Mouse (Mus musculus) mammary gland, adult 2 months (tissue): ENCODE measurements around the gene Plod3. TPM values are rescaled to one million over a fixed set of nuclear protein-coding genes. Genes with fewer than 3 reads are reported as not detected.

Experiments
- polyA plus RNA-seq: library from polyadenylated mRNA; depleted of rRNA; stranded (reverse); fragments of >200 nt; gene quantifications from 2 replicates; pipeline ENCODE4 v1.2.3, GENCODE M21; 2012; ENCODE audit warnings: low replicate concordance; rRNA removed

Gene Plod3
- polyA plus RNA-seq = 72.8 and 79.7 TPM in 2 replicates

DNA sequence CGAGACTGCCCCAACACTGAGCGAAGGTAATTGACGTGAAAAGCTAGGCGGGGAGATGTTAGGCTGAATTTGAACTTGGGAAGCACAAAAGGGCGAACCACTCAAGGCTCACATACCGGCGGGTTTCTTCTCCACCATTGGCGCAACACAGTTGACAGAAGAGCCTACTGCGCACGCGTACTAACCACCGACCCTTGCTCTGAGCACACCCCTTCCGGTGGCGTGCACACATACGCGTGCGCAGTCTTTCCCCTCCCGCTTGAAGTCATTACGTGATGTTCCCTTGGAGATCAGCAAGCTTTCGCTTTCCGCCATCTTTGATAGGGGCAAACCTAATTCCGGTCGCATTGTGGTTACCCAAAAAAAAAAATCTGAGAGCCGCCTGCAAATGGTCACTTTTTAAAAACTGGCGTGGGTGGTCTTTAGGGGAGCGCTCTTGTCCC is at the start of gene Plod3:
Gene Plod3 (plus strand): TSS at position 325 of the 443 bp plus-strand sequence.

DNA sequence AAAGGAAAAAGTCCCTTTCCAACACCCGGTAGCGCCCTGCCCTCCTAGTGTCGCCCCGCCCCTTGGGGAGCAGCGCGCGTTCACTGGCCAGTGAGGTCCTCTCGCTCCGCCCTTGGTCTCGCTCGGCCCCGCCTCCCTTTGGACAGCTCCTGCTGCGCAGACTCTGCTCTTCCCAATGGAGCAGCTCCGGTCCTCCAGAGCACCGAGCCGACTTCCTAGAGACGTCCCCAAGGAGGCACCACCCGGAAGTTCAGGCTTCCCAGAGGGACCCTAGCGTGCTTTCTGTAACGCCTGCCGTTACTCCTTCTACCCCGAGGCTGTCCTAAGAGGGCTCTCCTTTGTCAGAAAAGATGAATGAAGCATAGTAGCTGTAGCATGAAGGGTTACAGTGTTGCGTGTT is 33.8 kb upstream of the Plod3 start, which contains the start of gene Fis1:
Gene Fis1 (plus strand): TSS at position 261 of the 400 bp plus-strand sequence.

DNA sequence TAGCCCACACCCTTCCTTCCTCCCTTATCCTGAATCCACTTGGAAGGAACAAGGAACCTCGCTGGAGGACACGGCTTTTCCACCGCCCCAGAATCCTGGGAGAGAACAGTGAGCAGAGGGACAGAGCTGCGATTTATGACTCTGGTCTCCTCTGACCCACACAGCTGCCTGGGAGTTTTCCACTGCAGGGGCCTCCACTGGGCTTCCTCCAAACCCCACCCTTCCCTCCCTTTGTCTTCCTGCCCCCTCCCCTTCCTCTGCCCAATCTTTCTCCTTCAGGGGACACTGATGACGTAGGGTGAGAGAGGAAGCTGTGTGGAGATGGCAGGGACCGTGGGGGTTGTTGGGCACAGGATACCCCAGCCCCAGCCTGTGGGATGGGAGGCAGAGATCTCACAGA is 20.5 kb upstream of the Plod3 start, which contains the start of gene Cldn15:
Gene Cldn15 (plus strand): TSS at position 286 of the 400 bp plus-strand sequence.

DNA sequence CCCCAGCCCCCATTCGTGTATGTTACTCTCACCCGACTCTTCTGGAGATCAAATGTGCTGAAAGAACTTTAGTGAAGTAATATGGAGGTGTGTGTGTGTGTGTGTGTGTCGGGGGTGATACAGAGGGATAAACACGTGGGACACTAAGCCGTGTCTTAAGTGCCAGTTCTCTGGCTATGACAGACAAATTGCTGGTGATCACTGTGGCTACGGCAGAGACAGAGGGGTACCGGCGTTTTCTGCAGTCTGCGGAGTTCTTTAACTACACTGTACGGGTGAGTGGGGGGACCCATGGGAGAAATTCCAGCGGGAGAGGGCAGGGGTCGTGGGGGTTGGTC is 1.1 kb downstream of the Plod3 start, which contains the start of gene Znhit1:
Gene Znhit1 (minus strand): TSS at position 88 of the 338 bp plus-strand sequence.

DNA sequence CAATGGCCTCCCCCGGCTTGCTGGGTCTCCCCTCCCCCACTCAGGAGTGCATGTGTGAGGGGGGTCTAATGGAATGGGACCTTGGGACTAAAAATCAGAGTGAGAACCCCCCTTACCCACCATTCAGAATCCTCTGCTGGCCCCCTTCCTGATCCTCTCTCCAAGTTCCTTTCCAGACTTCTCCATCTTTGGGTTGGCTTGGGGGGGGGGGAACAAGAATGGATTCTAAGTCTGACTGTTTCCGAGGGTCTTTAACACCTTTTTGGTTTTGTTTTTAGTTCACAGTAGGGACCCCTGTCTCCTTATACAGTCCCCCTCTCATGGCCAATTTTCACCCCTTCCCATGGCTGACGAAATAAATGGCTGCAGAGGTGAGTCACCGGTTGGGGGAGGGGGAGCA is 39.3 kb downstream of the Plod3 start, which contains the start of gene Vgf:
Gene Vgf (plus strand): TSS at position 301 of the 400 bp plus-strand sequence.

DNA sequence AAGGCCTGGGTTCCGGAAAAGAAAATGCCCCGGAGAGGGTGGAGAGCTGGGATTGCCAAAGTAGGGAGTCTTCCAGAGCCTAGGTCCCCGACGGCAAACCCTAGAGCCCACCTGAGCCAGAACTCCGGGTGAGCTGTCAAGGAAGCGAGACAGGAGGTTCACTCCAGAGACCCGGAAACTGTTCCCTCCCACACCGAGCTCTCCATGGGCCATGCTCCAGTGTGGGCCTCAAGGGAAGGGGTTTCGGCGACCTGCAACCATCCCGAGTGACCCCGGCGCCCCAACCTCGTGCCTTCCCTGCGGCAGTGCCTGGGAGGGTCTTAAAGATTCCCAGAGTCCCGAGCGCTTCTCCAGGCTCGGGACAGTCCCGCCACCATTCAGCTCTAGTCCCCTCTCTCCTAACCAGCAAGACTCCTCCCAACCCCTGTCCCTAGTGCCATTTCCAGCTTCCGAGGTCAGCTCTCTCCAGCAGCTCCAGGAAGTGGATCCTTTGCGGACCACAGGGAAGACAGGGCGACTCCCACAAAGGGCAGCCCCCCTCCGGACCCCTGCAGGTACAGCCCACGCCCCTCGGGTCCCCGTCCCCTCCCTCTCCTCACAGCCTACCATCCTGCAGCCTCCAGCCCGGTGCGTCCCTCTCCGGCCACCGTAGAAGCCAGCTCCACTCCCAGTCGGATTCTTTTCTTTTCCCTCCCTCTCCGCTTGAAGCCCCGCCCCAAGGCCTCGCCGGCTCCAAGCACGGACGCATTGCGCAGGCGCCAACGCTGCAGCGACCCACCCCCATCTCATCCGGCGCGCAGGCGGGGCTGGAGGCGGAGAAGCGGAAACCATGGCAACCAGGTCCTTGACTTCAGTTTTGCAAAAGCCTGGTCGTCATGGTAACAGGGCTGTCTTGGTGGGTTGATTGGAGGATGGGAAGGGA is 58.8 kb downstream of the Plod3 start, which contains the start of gene Ap1s1:
Gene Ap1s1 (minus strand): TSS at position 734 of the 922 bp plus-strand sequence.

Other genes with a start within 250 kb of the Plod3 start
- gene Col26a1, start 103.8 kb upstream of the Plod3 start, polyA plus RNA-seq = 1.4 and 1.6 TPM in 2 replicates
- 8.6 and 14.3 TPM in 2 replicates for gene Ift22, start 78.9 kb upstream of the Plod3 start, polyA plus RNA-seq
- 140 and 194 TPM in 2 replicates for gene Fis1, start 33.7 kb upstream of the Plod3 start, polyA plus RNA-seq
- 23.5 and 26.0 TPM in 2 replicates for gene Cldn15, start 20.4 kb upstream of the Plod3 start, polyA plus RNA-seq
- 80.0 and 135 TPM in 2 replicates for gene Znhit1, start 1.0 kb downstream of the Plod3 start, polyA plus RNA-seq
- gene Vgf, start 39.4 kb downstream of the Plod3 start, polyA plus RNA-seq = not detected in 2 replicates
- gene Ap1s1, start 59.1 kb downstream of the Plod3 start, polyA plus RNA-seq = 48.3 and 50.1 TPM in 2 replicates
- gene Serpine1, start 85.2 kb downstream of the Plod3 start, polyA plus RNA-seq = 3.0 and 4.1 TPM in 2 replicates
- gene Trim56, start 129.2 kb downstream of the Plod3 start, polyA plus RNA-seq = 8.4 and 26.4 TPM in 2 replicates
- gene Muc3, start 162.3 kb downstream of the Plod3 start, polyA plus RNA-seq = not detected in 2 replicates
- 1.5 and 2.9 TPM in 2 replicates for gene Muc3a, start 225.4 kb downstream of the Plod3 start, polyA plus RNA-seq